Mouse (Mus musculus) fat pad, adult 2 months (tissue): ENCODE measurements at regions not wholly inside any gene's neighbourhood (a gene's known extent, or its start where the extent isn't known, plus 50 kb on each side); places are given as distances from the start of the nearest gene placed in this dataset.

Experiments
- DNase-seq: peaks from one replicate; pipeline ENCODE4 v3.0.0-alpha.2; 2011; ENCODE audit warnings: low read depth, low spot score; ENCODE audit errors: extremely low read depth

DNA sequence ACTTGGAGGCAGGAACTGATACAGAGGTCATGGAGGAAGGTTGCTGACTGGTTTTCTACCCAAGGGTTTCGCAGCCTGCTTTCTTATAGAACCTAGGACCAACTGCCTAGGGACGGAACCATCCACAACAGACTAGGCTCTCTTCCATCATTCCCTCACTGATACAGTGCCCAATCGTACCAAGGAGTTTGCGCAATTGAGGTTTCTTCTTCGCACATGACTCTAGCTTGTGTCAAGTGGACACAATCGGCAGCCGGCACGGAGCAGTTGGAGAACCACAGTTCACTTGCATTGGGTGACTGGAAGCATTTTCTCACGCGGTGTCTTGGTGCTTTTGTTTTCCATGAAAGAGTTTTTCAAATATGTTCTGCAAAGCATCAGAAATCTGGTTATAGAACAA is 149.1 kb upstream of the Dyrk2 start:
- DNase-seq: no peak

DNA sequence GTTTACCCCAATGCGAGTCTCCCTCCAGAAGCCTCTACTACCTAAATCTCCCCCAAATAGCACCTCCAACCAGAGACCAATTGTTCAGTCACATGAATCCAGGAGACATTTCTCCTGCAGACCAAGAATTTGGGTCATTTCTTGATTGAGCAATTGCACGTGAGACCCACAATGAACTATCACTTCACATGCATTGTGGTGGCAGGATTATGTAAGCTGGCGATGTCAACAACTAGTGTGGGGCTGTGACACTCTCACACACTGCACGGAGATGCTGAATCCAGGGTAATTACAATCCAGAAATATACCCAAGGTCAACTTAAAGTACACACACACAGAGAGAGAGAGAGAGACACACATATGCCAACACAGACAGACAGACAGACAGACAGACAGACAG is 148.5 kb upstream of the Dyrk2 start:
- DNase-seq: no peak

GRCm38 (mm10) chr10:119016104-119016503 is 146.1 kb upstream of the Dyrk2 start:
- DNase-seq: no peak

- no peak for DNase-seq
Observed at GRCm38 (mm10) chr10:119015311-119016055, 145.5 kb upstream of the Dyrk2 start.

GRCm38 (mm10) chr10:119014731-119015130 is 144.7 kb upstream of the Dyrk2 start:
- DNase-seq: no peak

DNA sequence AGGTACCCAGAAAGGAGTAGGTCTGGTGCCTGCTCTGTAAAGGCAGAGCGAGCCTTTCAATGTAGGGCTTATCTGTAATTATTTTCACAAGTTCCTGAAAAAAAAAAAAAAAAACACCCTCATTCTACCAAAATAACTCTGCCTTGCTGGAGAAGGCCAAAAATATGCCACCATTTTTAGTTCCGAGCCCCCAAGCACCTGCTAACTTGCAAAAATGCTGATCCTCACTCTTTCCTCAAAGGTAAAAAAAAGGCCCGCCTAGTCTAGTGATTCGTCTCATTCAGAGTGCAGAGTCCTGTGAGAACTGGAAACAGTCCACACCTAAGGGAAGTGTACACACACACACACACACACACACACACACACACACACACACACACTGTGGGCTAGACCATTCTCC is 143.7 kb upstream of the Dyrk2 start:
- no peak for DNase-seq

DNA sequence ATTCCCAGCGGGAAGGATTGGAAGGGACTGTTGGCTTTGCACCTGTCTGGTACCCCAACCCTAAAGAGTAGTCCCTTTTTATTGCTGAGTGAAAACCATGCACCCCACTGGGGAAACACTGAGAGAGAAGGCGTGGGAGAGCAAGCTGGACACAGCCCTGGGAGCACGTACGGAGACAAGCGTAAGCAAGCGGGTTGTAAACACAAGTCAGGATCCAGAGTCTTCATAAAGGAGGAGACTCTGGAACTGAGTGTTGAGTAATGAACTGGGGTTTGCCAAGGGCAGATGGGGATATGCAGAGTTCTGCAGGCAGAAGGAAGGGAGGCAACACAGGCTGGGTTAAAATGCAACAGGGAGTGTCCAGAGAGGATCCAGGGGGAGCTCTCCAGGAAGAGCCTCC is 141.5 kb upstream of the Dyrk2 start:
- DNase-seq: no peak

GRCm38 (mm10) chr10:119010884-119011283 is 140.9 kb upstream of the Dyrk2 start:
- no peak for DNase-seq

DNA sequence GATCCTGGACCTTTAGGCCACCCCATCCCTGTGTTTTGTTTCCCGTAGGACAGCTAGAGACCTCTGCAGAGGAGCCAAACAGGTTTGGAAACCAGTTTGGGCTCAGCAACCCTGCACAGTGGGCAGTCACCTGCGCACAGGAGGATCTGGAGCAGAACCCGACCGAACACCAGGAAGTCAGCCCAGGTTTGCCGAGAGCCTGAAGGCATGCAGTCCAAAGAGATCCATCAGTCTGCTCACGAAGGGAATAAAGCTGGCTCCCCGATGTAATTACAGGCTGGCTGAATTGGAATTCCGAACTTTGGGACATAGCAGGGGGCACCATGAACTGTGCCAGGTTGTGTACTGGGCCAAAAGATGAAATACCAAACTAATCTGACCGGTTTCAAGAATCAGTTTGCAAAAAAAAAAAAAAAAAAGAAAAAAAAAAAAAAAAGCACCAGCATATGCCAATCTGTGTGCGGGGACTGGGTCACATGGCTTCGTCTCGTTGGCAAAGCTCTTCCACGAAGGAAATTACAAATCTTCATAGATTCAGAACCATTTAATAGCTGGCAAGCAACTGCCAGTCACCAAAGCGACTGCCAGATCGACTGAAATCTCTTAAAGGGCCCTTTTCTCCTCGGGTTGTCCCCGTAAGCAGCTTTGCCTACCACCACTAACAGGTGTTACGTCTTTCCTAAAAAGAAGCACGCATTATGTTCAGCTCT is 137.0 kb upstream of the Dyrk2 start:
- peak; percentile 64 for DNase-seq

- no peak for DNase-seq
Observed at GRCm38 (mm10) chr10:119005491-119005890, 135.5 kb upstream of the Dyrk2 start.

GRCm38 (mm10) chr10:119004426-119004825 is 134.4 kb upstream of the Dyrk2 start:
- DNase-seq: no peak

DNA sequence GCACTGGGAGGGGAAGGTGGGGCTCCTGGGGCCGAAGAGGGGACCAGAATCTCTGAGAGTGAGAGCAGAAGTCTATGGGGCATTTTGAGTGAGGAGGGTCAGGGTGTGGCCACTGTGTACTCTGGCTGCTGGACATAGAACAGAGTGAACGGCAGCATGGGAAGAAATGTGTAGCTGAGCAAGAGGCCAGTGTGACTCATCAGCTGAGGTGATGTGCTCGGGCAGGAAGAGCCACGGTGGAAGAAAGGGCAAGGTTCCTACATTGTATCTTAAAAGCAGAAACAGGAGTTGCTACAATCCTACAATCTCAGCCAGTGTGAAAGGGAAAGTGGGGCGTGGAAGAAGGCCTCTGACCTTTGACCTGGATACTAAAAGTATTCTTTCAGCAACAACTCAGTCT is 133.8 kb upstream of the Dyrk2 start:
- no peak for DNase-seq

DNA sequence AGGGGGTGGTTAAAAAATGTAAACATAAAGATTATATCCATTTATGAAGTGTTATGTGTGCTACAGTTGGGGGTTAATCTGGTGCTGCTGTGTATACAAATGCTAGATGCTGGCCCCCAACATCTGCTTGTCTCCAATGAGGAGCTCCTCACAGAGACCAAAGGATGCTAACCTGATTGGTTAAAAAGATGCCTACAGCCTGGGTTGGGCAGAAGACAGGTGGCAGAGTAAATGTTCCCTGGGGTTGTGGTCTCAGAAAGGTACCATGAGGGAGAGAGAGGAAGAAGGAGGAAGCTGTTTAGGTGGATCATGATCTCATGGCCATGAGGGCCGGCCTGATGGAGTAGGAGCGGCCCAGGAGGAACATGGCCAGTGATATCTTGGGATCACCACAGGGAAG is 133.0 kb upstream of the Dyrk2 start:
- DNase-seq: no peak

- DNase-seq: no peak
Observed at GRCm38 (mm10) chr10:119001895-119002294, 131.9 kb upstream of the Dyrk2 start.

- DNase-seq: no peak
Observed at GRCm38 (mm10) chr10:119001000-119001780, 131.2 kb upstream of the Dyrk2 start.

GRCm38 (mm10) chr10:118998966-118999365 is 129.0 kb upstream of the Dyrk2 start:
- no peak for DNase-seq

- no peak for DNase-seq
Observed at GRCm38 (mm10) chr10:118997034-118997433, 127.0 kb upstream of the Dyrk2 start.

GRCm38 (mm10) chr10:118993819-118994574 is 124.0 kb upstream of the Dyrk2 start:
- DNase-seq: no peak

GRCm38 (mm10) chr10:118991213-118991612 is 121.2 kb upstream of the Dyrk2 start:
- DNase-seq: no peak

- DNase-seq: no peak
Observed at GRCm38 (mm10) chr10:118990500-118990899, 120.5 kb upstream of the Dyrk2 start.

GRCm38 (mm10) chr10:118989812-118990211 is 119.8 kb upstream of the Dyrk2 start:
- no peak for DNase-seq
